In genomic region chr6:122496501-122496900, GRCm38 (mm10) we compare ENCODE assay signal across 8 mouse cellular contexts. TPM values are rescaled to one million over a fixed set of nuclear protein-coding genes. Genes with fewer than 3 reads are reported as not detected.
DNase-seq lines count a peak whose midpoint lies in the region; ATAC-seq and TF ChIP-seq lines count a peak whose summit lies in the region.

No protein-coding gene starts in this region.

- H3K27me3 ChIP-seq in liver, adult 2 months (ENCODE audit: control insufficient read depth, insufficient read depth, low read length) = peaks cover 16% of the 10 kb centered on the region
- H3K27me3 ChIP-seq in heart, embryonic 14.5 days (ENCODE audit: control insufficient read depth, insufficient read depth, low read length) = no peaks in the 10 kb centered on the region

- H3K4me2 ChIP-seq in heart, embryonic 14.5 days (ENCODE audit: low read length) = no peak overlapping the region

- DNase-seq in liver, adult 2 months (ENCODE audit: extremely low read depth, low read depth, low spot score) = no peak
- no peak for DNase-seq in liver
- peak; percentile 31 for DNase-seq in c-Kit-positive CD71-negative TER-119-negative erythroid progenitor cells, embryonic 14.5 days (ENCODE audit: low read depth)
- peak; percentile 41 for DNase-seq in mesoderm, embryonic 11.5 days (ENCODE audit: low read depth, low spot score)
- no peak for DNase-seq in urinary bladder, postnatal 36 days (ENCODE audit: low spot score in 2 of 2)
- DNase-seq in layer of hippocampus, adult 9-11 months = no peak
- no peak for DNase-seq in gastrocnemius, postnatal 4 days (ENCODE audit: low spot score in 2 of 2)

- H3K9me3 ChIP-seq in heart, embryonic 14.5 days (ENCODE audit: control insufficient read depth, low read length) = no peaks in the 10 kb centered on the region

- H3K4me3 ChIP-seq in liver, adult 2 months (ENCODE audit: insufficient read depth, low read depth, low read length) = no peak overlapping the region
- no peak overlapping the region for H3K4me3 ChIP-seq in heart, embryonic 14.5 days (ENCODE audit: control insufficient read depth in 1 of 2, insufficient read depth in 1 of 2, low read depth in 1 of 2, low read length in 2 of 2)

- H3K79me2 ChIP-seq in liver, adult 2 months (ENCODE audit: control insufficient read depth, insufficient read depth, low read length) = no peaks in the 10 kb centered on the region

- ATAC-seq in heart, embryonic 14.5 days (ENCODE audit: insufficient number of reproducible peaks, insufficient read depth, low FRiP score, low read depth) = no peak

- no peak overlapping the region for H3K27ac ChIP-seq in liver, adult 2 months (replicated peaks; ENCODE audit: insufficient read depth, low read depth, low read length)
- H3K27ac ChIP-seq in heart, embryonic 14.5 days (replicated peaks in 1 of 2; ENCODE audit: control insufficient read depth in 1 of 2, insufficient read depth in 1 of 2, low read depth in 2 of 2, low read length in 2 of 2) = peak overlapping the region; percentile 5 to 74; a peak in 1 of 4 replicates

- TF ChIP-seq POLR2A in liver, adult 2 months (IDR thresholded peaks at IDR 0.05; ENCODE audit: extremely low read depth, insufficient read depth, low read length) = no peak

- H3K4me1 ChIP-seq in liver, adult 2 months (ENCODE audit: control insufficient read depth, insufficient read depth, low read length) = peaks cover 5% of the 10 kb centered on the region; the same call in 1 of the 2 replicates
- peaks cover 8 to 20% of the 10 kb centered on the region in 2 experiments for H3K4me1 ChIP-seq in heart, embryonic 14.5 days (ENCODE audit: control insufficient read depth in 2 of 2, insufficient read depth in 2 of 2, low read length in 2 of 2)

- no peak overlapping the region for H3K9ac ChIP-seq in liver, adult 2 months (ENCODE audit: low read depth, low read length)
- no peak overlapping the region for H3K9ac ChIP-seq in heart, embryonic 14.5 days (ENCODE audit: low read length)

- TF ChIP-seq CTCF in liver, adult 2 months (IDR thresholded peaks at IDR 0.05; ENCODE audit: low read depth, low read length) = peak; percentile 34

- H3K36me3 ChIP-seq in liver, adult 2 months (ENCODE audit: control insufficient read depth, insufficient read depth, low read length) = no peaks in the 10 kb centered on the region
- H3K36me3 ChIP-seq in heart, embryonic 14.5 days (ENCODE audit: control insufficient read depth, insufficient read depth, low read length) = no peaks in the 10 kb centered on the region

- 31% methylated on average over 5 of the region's 5 CpGs for WGBS in liver, adult 2 months
- 28% methylated on average over 5 of the region's 5 CpGs for WGBS in heart, embryonic 14.5 days

RNA-seq across cellular contexts. Expression of gene Rimklb, which starts 2.1 kb away (rescaled TPM):
- not detected in 2 replicates for total RNA-seq in liver, adult 2 months (2014; rRNA removed)
- polyA plus RNA-seq in liver, adult 2 months (2012; rRNA removed) = not detected in 2 replicates
- 2.2 and 2.4 TPM in 2 replicates for polyA plus RNA-seq in heart, embryonic 14.5 days (2014; fragmentation: Nextera tagmentation; extraction: Ambion mirVana)
- 1 to 10 TPM; 2.1 to 2.9 TPM for total RNA-seq in gastrocnemius, postnatal 4 days (2021)

RNA-seq across cellular contexts. Expression of gene Mfap5, which starts 9.1 kb away (rescaled TPM):
- total RNA-seq in liver, adult 2 months (2014; rRNA removed) = 0.18 and 0.47 TPM in 2 replicates
- 0.31 TPM in 1 of 2 replicates, not detected in the other for polyA plus RNA-seq in liver, adult 2 months (2012; rRNA removed)
- polyA plus RNA-seq in heart, embryonic 14.5 days (2014; fragmentation: Nextera tagmentation; extraction: Ambion mirVana) = 15.7 and 16.9 TPM in 2 replicates
- total RNA-seq in gastrocnemius, postnatal 4 days (2021) = 100 to 1,000 TPM; 226 to 237 TPM

RNA-seq across cellular contexts. Expression of gene Aicda, which starts 57.1 kb away (rescaled TPM):
- 0.07 TPM in 1 of 2 replicates, not detected in the other for total RNA-seq in liver, adult 2 months (2014; rRNA removed)
- not detected in 2 replicates for polyA plus RNA-seq in liver, adult 2 months (2012; rRNA removed)
- not detected in 2 replicates for polyA plus RNA-seq in heart, embryonic 14.5 days (2014; fragmentation: Nextera tagmentation; extraction: Ambion mirVana)
- total RNA-seq in gastrocnemius, postnatal 4 days (2021) = not detected

Comparison
In these comparisons a context has a peak if more than half of its experiments do, and no peak if none do; other contexts are left out.
1. DNase-seq: peak in c-Kit-positive CD71-negative TER-119-negative erythroid progenitor cells, embryonic 14.5 days (single experiment) and mesoderm, embryonic 11.5 days (single experiment); none in liver, adult 2 months (single experiment), liver (single experiment), urinary bladder, postnatal 36 days (0 of 2), layer of hippocampus, adult 9-11 months (single experiment) and gastrocnemius, postnatal 4 days (0 of 2).
2. RNA of gene Mfap5, which starts 9.1 kb away (total RNA-seq): 226 to 237 TPM in gastrocnemius, postnatal 4 days; 0.18 to 0.47 TPM in liver, adult 2 months; every median in the first group is over 100 times any median in the second.